Mouse (Mus musculus): Measurements from ENCODE around the gene Plekha6. TPM values are rescaled to one million over a fixed set of nuclear protein-coding genes. Genes with fewer than 3 reads are reported as not detected.
A peak's percentile ranks its signal among the peaks of the same experiment; 100 is the strongest.

The Plekha6 gene
- total RNA-seq (2021) = 10 to 100 TPM; 57.2 to 59.3 TPM

DNA sequence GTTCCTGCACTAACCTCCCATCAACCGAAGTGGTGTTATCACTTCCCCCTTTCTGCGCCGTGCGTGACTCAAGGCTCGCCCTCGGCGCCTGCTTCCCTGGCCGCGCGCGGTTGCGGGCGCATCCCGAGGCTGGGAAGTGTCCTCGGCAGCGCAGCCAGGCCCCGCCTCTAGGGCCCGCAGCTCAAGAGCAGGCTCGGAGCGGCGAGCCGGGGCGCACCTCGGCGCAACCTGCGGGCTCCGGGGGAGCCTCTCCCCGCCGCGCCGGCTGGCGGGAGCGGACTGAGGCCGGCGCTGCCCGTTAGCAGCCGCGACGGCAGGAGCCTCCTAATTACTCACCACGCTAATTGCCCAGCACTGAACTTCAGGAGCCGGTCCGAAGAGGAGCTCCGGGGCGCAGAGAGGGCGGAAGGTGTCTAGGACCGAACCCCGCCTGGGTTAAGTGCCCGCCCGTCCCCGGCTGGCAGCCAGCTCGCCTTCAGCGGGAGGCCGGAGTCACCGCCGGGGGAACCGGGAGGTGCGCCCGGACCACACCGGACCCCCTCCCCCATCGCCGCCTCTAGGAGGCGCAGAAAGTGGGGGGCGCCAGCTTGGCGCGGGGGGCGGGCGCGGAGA is at the start of gene Plekha6:
TSS of gene Plekha6 (plus strand) at position 391 of the 612 bp plus-strand sequence.
- peak in 1 of 2 experiments; percentile 52 for DNase-seq (ENCODE audit: extremely low spot score in 1 of 2, low spot score in 2 of 2)
- intact Hi-C loops (cut with DNase I) = no loop called here

DNA sequence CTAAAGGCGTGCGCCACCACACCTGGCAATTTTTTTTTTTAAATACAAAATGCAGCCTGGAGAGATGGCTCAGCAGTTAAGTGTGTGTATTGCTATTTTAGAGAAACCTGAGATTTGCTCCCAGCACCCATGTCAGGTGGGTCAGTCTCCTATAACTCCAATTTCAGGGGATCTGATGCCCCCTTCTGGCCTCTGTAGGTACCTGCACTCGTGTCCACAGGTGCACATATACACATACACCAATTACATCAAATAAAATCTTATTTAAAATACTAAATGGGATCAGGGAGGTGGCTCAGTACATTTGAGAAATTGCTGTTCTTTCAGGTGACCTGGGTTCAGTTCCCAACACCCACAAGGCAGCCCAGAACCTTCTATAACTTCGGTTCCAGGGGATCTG is 47.9 kb upstream of the Plekha6 start:
- intact Hi-C loops (cut with DNase I) = no loop called here
- DNase-seq (ENCODE audit: extremely low spot score in 1 of 2, low spot score in 2 of 2) = no peak

DNA sequence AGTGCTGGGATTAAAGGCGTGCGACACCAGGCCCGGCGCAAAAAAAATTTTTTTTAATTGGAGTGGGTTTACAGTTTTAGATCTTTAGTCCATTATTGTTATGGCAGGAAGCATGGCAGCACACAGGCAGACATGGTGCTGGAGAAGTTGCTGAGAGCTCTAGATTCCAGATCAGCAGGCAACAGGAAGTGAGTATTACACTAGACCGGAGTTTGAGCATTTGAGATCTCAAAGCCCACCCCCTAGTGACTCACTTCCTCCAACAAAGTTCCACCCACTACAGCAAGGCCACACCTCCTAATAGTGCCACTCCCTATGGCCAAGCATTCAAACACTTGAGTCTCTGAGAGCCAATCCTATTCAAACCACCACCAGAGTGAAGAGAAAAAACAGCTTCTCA is 45.9 kb upstream of the Plekha6 start:
- intact Hi-C loops (cut with DNase I) = no loop called here

DNA sequence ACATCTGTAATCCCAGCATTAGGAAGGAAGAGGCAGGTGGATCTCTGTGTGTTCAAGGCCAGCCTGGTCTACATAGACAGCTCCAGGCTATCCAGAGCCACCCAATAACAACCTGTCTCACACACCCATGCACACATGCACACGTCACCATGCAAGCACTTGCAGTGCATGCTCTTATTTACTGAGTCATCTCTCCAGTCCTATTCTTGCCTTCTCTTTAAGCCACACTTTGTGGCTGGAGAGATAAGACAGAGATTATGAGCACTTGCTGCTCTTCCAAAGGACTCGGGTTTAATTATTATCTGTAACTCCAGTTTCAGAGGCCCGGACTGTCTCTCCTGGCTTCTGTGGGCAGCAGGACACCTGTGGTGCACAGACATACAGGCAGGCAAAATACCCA is 45.2 kb upstream of the Plekha6 start:
- intact Hi-C loops (cut with DNase I) = no loop called here
- DNase-seq (ENCODE audit: extremely low spot score in 1 of 2, low spot score in 2 of 2) = no peak

More for the DNA sequence above, 45.9 kb upstream of the Plekha6 start:
- DNase-seq (ENCODE audit: extremely low spot score in 1 of 2, low spot score in 2 of 2) = no peak

DNA sequence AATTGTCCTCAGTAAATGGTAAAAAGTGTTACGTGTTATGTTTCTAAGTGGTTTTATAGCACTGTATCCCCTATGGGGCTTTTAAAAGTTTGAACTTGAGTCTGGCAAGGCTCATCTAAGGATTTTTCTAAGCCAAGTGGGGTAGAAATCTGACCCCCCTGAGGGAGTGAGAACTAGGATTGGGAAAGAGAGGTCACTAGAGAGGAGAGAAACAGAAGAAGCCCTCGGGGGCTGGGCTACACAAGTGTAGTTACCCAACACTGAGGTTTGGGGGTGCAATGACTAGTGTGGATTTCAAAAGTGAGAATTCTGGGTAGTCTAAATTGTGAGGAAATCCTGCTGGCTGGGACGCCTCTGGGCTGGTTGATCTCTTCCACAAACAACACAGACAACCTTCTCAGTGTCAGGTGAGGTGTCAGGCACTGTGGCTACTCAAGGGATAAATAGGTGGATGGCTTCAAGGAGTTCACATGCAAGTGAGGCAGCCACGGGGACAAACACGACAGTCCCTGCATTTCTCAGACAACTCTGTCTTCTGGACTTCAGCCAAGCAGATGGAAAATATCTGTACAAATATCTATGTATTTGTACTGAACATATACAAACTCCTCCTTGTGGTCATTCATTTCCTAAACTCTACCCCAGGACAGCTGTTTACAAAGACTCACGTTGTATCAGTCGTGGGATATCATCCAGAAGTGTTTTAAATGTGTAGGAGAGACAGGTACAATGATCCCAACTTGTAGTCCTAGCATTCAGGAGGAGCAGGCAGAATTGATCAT is 43.9 kb upstream of the Plekha6 start:
- intact Hi-C loops (cut with DNase I) = no loop called here
- no peak for DNase-seq (ENCODE audit: extremely low spot score in 1 of 2, low spot score in 2 of 2)

DNA sequence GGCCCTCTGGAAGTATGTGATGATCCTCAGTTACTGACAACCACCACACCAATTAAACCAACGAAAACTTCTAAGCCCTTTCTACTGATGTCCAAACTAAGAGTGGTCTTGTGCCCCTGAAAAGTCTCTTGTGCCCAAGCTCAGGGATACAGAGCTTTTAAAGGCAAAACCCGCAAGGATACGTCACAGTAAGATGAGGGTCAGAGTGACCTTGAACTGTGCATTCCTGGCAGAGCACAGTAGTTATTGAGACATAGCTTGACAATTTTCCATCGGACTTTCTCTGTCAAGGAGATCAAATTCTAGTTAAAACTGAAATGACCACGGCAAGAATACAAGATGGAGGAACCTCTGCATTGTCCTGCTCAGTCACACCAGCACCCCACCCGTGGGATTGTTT is 42.8 kb upstream of the Plekha6 start:
- no peak for DNase-seq (ENCODE audit: extremely low spot score in 1 of 2, low spot score in 2 of 2)
- intact Hi-C loops (cut with DNase I) = no loop called here

DNA sequence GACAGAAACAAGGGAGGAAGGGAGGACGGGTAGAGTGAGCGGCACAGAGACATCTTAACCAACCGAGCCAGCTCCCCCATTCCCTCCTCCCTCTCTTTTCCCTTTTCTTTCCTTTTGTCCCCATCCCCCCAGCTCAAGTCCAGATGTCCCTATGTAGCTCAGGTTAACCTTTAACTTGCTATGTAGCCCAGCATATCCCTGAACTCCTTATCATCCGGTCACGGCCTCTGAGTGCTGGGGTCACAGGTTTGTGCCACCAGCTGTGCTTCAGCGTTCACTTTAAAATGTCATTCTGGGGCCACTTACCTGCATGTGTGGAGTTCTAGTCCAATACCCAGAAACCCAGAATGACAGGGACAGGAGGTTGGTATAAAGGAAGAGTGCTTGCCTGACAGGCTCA is 39.9 kb upstream of the Plekha6 start:
- DNase-seq (ENCODE audit: extremely low spot score in 1 of 2, low spot score in 2 of 2) = no peak
- intact Hi-C loops (cut with DNase I) = no loop called here

DNA sequence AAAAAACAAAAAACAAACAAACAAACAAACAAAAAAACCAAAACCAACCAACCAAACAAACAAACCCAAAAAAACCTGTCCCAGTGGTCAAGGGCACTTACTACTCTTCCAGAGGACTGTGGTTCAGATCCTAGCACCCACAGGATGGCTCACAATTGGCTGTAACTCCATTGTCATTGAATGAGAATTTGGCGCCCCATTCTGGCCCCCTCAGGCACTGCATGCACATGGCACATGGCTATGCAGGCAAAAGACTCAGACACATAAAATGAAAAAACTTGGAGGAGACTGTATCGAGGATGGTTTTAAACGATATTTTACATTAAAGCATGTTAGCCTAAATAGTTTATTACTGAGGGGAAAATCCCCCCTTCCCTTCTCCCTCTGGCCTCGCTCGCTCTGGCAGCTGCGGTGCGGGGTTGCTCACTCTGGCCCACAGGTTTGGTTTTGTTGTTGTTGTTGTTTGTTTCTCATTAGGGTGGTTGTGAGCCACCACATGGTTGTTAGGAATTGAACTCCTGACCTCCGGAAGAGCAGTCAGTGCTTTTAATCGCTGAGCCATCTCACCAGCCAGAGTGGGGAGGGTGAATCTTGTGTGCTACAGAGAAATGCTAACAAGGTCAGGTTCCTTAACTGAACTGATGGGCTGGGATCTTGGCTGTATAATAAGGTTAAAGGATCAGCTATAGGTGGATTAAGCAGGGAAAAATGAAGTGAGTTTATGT is 38.2 kb upstream of the Plekha6 start:
- no peak for DNase-seq (ENCODE audit: extremely low spot score in 1 of 2, low spot score in 2 of 2)
- intact Hi-C loops (cut with DNase I) = no loop called here

DNA sequence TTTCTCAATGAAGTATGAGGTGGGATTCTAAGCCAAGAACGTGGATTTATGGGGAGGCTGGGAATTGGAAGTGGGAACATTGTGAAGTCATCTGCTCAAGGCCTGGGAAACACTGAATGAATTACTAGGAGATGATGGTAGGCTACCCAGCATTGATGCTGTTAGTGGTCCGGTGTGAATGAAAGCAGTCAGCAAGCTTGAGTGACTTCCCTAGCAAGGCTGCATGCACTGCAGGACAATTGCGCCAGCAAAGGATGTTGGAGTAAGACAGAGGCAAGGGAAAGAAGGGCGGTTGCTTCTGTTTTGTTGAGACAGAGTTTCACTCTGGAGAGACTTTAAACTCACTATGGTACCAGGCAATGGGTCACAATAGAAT is 37.7 kb upstream of the Plekha6 start:
- intact Hi-C loops (cut with DNase I) = no loop called here
- DNase-seq (ENCODE audit: extremely low spot score in 1 of 2, low spot score in 2 of 2) = no peak

DNA sequence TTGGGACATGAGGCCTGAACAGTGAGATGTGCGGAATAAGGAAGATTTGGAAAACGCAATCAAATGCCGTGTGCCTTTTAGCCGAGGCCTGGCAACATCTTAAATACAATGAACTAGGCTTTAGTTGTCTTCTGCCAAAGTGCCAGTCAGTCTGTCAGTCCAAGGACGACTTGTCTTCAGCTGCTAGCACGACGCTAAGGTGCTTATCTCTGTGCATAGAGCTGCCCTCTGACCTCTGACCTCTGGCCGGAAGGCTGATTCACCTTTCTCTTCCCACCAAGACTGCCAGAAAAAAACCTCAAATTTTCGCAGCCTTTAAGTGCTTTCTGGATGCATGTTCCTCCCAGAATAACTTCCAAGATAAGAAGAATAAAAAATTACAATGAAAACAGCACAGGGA is 36.7 kb upstream of the Plekha6 start:
- intact Hi-C loops (cut with DNase I) = no loop called here
- no peak for DNase-seq (ENCODE audit: extremely low spot score in 1 of 2, low spot score in 2 of 2)

DNA sequence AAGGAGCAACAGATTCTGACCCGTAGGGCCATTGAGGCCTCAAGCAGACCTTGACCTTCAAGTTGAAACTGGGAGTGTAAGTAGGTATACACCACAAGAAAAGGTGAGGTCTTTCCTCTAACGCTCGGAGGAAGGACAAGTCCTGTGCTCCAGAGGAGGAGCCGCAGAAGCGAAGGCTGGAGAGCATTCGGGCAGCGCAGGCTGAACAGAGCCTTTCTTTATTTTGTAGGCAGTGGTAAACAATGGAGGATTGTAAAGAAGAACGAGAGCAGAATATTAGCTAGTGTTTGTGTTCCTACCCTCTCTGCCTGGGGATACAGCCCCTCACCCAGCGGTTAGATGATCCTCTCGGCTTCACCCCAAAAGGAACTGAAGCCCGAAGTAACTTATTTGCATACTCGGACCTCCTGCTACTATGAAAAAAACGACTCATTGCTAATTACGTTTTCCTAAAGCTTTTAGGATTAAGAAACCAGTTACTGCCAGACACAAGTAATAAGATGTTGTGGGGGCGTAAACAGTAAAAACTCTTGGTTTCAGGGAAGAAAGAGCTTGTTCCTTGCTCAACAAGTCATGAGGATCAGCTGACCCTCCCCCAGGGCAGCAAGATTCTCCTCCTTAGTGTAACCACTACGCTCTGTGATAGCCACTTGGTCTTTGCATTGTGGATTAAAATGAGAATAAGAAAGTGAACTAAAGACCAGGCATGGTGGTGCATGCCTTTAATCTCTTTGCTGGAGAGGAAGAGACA is 34.4 kb upstream of the Plekha6 start:
- no peak for DNase-seq (ENCODE audit: extremely low spot score in 1 of 2, low spot score in 2 of 2)
- intact Hi-C loops (cut with DNase I) = loop anchor here (5.0 kb wide), 1 partner anchor 87 kb away; no protein-coding TSS in a partner anchor

DNA sequence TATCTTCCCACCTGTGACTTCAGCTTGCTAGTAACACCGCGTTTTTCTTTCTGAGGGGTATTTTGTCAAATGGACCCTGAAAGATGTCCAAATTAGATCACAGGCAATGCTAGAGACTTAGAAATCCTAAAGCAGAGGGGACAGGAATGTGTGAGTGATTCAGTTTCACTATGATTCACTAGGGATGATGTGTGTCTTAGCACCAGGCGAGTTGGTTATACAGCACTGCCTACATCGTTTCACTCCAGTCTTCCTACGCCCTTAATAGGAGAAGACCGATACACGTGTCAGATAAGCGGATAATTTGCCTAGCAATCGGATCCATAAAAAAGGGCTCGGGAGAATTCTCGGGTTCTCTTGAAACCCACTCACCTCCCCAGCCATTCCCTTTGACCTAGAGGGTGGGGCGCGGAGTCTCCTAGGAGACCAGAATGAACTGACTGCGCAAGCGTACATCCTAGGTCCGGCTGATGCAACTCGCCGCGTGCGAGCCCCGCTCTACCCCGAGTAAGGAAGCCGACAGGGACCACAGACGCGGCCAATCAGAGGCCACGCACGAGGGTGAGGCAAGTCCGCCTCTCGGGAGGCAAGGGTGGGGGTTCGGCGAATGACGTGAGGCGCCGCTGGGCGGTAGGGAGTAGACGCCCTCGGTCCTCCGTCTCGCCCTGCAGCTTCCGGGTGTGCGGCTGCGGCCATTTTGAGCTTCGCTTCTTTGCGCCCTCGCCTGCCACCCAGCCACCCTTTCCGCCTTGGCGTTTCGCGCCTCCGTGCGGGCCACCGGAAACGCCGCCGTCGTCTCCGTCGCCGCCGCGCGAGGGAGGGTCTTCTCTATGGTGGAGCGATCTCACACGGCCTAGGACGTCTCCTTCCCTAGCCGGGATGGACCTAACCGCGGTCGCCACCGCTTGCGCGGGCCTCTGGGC is 33.1 kb upstream of the Plekha6 start, which contains the start of gene Ppp1r15b:
TSS of gene Ppp1r15b (plus strand) at position 506 of the 923 bp plus-strand sequence.
- intact Hi-C loops (cut with DNase I) = loop anchor here (5.0 kb wide), 1 partner anchor 89 kb away; no protein-coding TSS in a partner anchor

DNA sequence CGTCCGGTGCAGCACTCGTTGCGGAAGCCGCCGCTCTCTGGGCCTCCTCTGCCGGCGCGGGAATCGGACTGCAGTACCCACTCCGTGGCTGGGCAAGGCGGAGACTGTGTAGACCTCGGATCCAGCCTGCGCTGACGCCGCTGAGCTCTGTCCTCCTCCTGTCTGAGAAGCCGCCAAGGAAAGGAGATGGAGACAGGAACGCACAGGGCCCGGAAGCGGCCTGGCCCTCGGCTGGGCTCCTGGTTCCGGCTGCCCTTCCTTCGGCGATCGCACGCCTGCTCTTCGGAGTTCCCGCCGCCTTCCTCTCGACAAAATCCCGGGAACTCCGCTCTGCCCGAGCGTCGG is 32.5 kb upstream of the Plekha6 start:
- intact Hi-C loops (cut with DNase I) = loop anchor here (5.0 kb wide), 1 partner anchor 89 kb away; no protein-coding TSS in a partner anchor
- DNase-seq (ENCODE audit: extremely low spot score in 1 of 2, low spot score in 2 of 2) = no peak

More for the DNA sequence above, 33.1 kb upstream of the Plekha6 start, which contains the start of gene Ppp1r15b:
- peak; percentile 99 to 100 for DNase-seq (ENCODE audit: extremely low spot score in 1 of 2, low spot score in 2 of 2)

DNA sequence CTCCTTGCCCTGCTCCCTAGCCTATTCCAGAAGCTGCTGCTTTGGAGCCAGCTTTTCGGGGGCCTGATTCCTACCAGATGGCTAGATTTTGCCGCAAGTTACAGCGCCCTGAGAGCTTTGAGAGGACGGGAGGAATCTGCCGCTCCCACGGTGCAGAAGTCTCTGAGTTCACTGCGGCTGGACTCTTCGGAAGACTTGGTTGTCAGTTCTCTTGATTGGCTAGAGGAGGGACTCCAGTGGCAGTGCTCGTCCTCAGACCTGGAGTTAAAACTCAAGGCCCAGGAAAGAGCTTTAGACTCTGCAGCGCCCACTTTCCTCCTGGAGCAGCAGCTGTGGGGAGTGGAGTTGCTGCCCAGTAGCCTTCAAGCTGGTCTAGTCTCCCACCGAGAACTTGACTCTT is 32.1 kb upstream of the Plekha6 start:
- intact Hi-C loops (cut with DNase I) = loop anchor here (5.0 kb wide), 1 partner anchor 90 kb away; no protein-coding TSS in a partner anchor

DNA sequence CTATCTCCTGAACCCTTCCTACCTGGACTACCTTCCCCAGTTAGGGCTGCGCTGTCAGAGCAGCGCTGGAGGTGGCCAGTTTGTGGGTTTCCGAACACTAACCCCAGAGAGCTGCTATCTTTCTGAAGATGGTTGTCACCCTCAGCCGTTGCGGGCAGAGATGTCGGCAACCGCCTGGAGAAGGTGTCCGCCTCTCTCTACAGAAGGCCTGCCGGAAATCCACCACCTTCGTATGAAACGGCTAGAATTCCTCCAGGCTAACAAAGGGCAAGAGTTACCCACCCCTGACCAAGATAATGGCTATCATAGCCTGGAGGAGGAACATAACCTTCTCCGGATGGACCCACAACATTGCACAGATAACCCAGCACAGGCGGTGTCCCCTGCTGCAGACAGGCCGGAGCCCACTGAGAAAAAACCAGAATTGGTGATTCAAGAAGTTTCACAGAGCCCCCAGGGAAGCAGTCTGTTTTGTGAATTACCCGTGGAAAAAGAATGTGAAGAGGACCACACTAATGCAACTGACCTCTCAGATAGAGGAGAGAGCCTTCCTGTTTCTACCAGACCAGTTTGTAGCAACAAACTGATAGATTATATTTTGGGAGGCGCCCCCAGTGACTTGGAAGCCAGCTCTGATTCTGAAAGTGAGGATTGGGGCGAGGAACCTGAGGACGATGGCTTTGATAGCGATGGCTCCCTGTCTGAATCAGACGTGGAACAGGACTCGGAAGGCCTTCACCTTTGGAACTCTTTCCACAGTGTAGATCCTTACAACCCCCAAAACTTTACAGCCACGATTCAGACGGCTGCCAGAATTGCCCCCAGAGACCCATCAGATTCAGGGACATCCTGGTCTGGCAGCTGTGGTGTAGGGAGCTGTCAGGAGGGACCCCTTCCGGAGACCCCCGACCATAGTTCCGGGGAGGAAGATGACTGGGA is 31.4 kb upstream of the Plekha6 start:
- intact Hi-C loops (cut with DNase I) = loop anchor here (5.0 kb wide), 1 partner anchor 90 kb away; no protein-coding TSS in a partner anchor
- no peak for DNase-seq (ENCODE audit: extremely low spot score in 1 of 2, low spot score in 2 of 2)

More for the DNA sequence above, 32.1 kb upstream of the Plekha6 start:
- no peak for DNase-seq (ENCODE audit: extremely low spot score in 1 of 2, low spot score in 2 of 2)

DNA sequence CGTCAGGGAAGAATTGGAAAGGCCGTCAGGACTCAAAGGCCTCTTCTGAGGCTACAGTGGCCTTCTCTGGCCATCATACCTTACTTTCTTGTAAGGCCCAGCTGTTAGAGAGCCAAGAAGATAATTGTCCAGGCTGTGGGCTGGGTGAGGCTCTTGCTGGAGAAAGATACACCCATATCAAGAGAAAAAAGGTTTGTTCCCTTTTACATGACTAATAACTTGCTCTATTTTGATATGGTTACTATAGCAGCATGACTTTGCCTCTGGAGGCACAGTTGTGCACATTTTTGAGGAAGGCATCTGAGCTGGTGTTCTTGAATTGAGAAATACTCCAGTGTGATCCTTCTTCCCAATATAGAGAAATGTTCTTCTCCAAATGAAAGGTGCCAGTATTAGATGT is 30.6 kb upstream of the Plekha6 start:
- no peak for DNase-seq (ENCODE audit: extremely low spot score in 1 of 2, low spot score in 2 of 2)
- intact Hi-C loops (cut with DNase I) = loop anchor here (5.0 kb wide), 1 partner anchor 91 kb away; no protein-coding TSS in a partner anchor

DNA sequence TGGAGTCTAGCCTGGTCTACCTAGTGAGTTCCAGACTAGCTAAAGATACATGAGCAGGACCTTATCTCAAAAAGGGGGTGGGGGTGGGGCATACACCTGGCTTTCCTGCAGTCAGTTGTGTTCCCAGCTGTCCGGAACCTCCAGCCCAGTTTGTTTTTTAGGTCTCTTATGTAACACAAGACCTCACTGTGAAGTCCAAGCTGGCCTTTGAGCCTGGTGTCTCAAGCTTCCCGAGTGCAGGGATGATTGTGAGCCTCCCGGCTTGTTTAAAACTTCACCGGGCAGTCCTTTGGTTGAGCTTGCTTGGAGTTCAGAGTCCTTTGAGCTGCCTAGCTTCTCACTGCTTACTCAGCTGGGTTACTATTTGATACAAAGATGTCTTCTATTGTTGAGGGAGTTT is 29.9 kb upstream of the Plekha6 start:
- intact Hi-C loops (cut with DNase I) = loop anchor here (5.0 kb wide), 1 partner anchor 92 kb away; no protein-coding TSS in a partner anchor
- no peak for DNase-seq (ENCODE audit: extremely low spot score in 1 of 2, low spot score in 2 of 2)

All from left cerebral cortex, postnatal 10 days (tissue).